Mouse (Mus musculus) intestine, postnatal 0 days (tissue): Measurements from ENCODE around the gene Omp. TPM values are rescaled to one million over a fixed set of nuclear protein-coding genes. Genes with fewer than 3 reads are reported as not detected.
A peak's percentile ranks its signal among the peaks of the same experiment; 100 is the strongest.

Source experiments
- ATAC-seq: fragments of 200-750 bp; cut with Nextera tagmentation; 2 replicates; pipeline ENCODE4 v1.8.0; 2017; ENCODE audit warnings: mild to moderate bottlenecking, moderate TSS enrichment, moderate library complexity
- H3K27ac ChIP-seq: fragments of 300-500 bp; sonication (generic); 2 replicates; pipeline ENCODE4 v1.5.1; 2014; ENCODE audit warnings: mild to moderate bottlenecking, low read depth, low read length, moderate library complexity
- H3K27me3 ChIP-seq: fragments of 300-500 bp; sonication (generic); replicated peaks from 2 replicates; pipeline ENCODE4 v1.6.1; 2014; ENCODE audit warnings: low read length, mixed read lengths; ENCODE audit not compliant: control insufficient read depth, insufficient read depth
- H3K36me3 ChIP-seq: fragments of 300-500 bp; sonication (generic); 2 replicates; pipeline ENCODE4 v1.6.1; 2014; ENCODE audit warnings: mild to moderate bottlenecking, moderate library complexity; ENCODE audit not compliant: control insufficient read depth, insufficient read depth
- H3K4me1 ChIP-seq: fragments of 300-500 bp; sonication (generic); replicated peaks from 2 replicates; pipeline ENCODE4 v1.6.1; 2014; ENCODE audit warnings: antibody characterized with exemption, low read length, mixed read lengths; ENCODE audit not compliant: control insufficient read depth, insufficient read depth
- H3K4me2 ChIP-seq: fragments of 300-500 bp; sonication (generic); replicated peaks from 2 replicates; pipeline ENCODE4 v1.6.1; 2014; ENCODE audit warnings: low read depth, mild to moderate bottlenecking, moderate library complexity
- H3K4me3 ChIP-seq: fragments of 300-500 bp; sonication (generic); 2 replicates; pipeline ENCODE4 v1.5.1; 2014; ENCODE audit warnings: low read depth, low read length
- H3K9ac ChIP-seq: fragments of 300-500 bp; sonication (generic); 2 replicates; pipeline ENCODE4 v1.6.1; 2014; ENCODE audit warnings: mild to moderate bottlenecking, low read depth, low read length
- H3K9me3 ChIP-seq: fragments of 300-500 bp; sonication (generic); 2 replicates; pipeline ENCODE4 v1.6.1; 2016; ENCODE audit warnings: mixed run types; ENCODE audit not compliant: control insufficient read depth
- CTCF ChIP-seq: sonication (generic); IDR thresholded peaks from 2 replicates; pipeline ENCODE4 v1.5.1; 2016; ENCODE audit warnings: low read depth, mild to moderate bottlenecking, control low read depth, antibody characterized with exemption, moderate library complexity
- WGBS: fragments of 180-500 bp; shearing (Covaris S2); extraction: QIAGEN DNeasy Blood & Tissue Kit; methylation state at CpG from one replicate; pipeline ENCODE4 v1.1.7; 2014; 5-methylcytosine and 5-hydroxymethylcytosine counted together
- polyA plus RNA-seq: library from polyadenylated mRNA; unstranded; fragments of >200 nt; fragmentation: Nextera tagmentation; extraction: Ambion mirVana; gene quantifications from 2 replicates; pipeline ENCODE4 v1.2.1, GENCODE M21; 2015

The Omp gene
- polyA plus RNA-seq, 1 experiment from 2014 or later = 0.10 TPM

- no peak for ATAC-seq
- Histone ChIP-seq H3K27ac (0 out of 2 replicates have a peak overlapping the region, but pooled peaks have one; percentile 21), H3K4me3 (no peak overlapping the region), H3K4me2 (no peak overlapping the region), H3K9ac (no peak overlapping the region), H3K9me3 (no peaks in the 10 kb centered on the region), H3K36me3 (no peaks in the 10 kb centered on the region; the same call in 1 of the 2 replicates), H3K4me1 (no peaks in the 10 kb centered on the region; the same call in 1 of the 2 replicates), H3K27me3 (no peaks in the 10 kb centered on the region)
- WGBS = 41% methylated on average over 6 of the region's 6 CpGs
- TF ChIP-seq CTCF = no peak
Measured at GRCm38 (mm10) chr7:98114656-98115055, 30.6 kb downstream of the Omp start.

DNA sequence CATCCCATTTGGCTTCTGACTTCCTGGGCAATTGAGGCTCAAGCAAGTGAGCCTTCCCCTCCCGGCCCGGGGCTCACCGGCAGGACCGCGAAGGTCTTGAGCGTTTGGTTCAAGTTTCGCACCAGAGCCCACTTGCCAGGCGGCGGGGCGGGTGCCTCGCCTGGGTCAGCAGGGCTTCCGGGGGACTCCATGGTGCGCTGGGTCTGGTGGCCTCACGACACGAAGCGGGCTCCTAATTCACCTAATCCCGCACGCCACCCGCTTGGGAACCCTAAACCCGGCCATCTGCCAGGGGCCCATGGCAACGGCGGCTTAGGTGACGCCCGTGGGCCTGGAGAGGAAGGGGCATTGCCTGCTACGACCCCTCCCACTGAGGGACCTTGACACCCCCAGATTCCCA lies 34.1 kb downstream of the Omp start:
- ATAC-seq = no peak
- no peak for TF ChIP-seq CTCF
- H3K27me3 ChIP-seq = no peaks in the 10 kb centered on the region

DNA sequence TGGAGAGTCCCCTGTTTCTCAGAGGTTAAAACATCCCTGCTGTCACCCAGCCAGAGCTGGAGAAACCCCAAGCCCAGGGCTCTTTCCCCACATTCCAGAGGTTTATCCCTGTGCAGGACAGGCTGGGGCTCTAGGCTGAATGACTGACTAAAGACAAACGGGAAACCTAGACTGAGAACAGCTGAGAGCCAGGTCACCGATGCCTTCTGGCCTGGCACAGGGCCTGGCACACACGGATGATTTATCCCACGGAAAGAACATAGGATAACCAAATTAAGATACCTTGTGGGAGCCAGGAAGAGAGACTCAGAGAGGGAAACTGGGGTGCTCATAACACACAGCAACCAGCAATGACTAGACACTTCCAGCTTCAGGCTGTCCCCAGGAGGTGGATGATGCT lies 35.5 kb downstream of the Omp start:
- WGBS = 79% methylated on average over 4 of the region's 4 CpGs
- TF ChIP-seq CTCF = no peak
- no peak for ATAC-seq
- Histone ChIP-seq H3K27me3 (no peaks in the 10 kb centered on the region), H3K9me3 (no peaks in the 10 kb centered on the region), H3K36me3 (no peaks in the 10 kb centered on the region), H3K4me3 (no peak overlapping the region), H3K27ac (no peak overlapping the region), H3K4me1 (peaks cover 11% of the 10 kb centered on the region; the same call in 1 of the 2 replicates), H3K9ac (no peak overlapping the region), H3K4me2 (no peak overlapping the region)

More for the DNA sequence above, 34.1 kb downstream of the Omp start:
- Histone ChIP-seq H3K27ac (no peak overlapping the region), H3K4me3 (peak overlapping the region; percentile 9; the same call in 1 of the 2 replicates), H3K4me2 (peak overlapping the region; percentile 48), H3K36me3 (no peaks in the 10 kb centered on the region; the same call in 1 of the 2 replicates), H3K9me3 (no peaks in the 10 kb centered on the region), H3K9ac (no peak overlapping the region), H3K4me1 (0 out of 2 replicates have a peak, but pooled peaks cover 3% of the 10 kb centered on the region)
- 35% methylated on average over 25 of the region's 25 CpGs for WGBS

DNA sequence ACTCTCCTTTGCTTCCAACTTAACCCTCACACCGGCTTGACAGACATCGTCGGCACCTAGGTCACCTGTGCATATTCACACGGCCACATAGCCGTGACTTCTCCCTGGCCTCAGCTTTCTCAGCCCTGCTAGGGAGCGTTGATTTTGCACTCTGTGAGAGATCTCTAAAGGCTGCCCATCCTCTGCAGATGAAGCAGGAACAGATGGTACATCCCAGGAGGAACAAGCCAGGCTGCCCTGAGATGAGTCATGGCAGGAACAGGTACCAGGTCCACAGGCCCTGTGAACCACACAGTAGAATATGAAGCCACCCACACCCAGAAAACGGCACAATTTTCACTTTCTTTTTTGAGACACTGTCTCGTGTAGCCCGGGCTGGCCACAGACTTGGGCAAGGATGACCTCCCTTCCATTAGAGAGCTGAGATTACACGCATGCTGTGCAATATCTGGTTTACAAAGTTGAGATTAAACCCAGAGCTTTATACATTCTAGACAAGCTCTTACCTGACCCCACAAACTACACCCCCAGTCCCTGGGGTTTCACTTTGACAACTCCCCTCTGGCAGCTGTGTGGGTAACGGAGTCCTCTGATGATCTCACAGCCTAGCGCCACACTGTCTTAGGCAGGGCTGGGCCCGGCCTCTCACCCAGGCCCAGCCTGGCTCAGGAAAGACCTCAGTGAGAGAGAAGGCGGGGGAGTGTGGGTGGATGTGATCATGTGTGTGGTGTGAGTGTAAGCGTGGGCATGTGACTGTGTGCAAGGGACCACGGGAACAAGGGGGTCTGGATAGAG lies 36.5 kb downstream of the Omp start:
- ATAC-seq = no peak

GRCm38 (mm10) chr7:98106272-98106671 lies 39.0 kb downstream of the Omp start:
- Histone ChIP-seq H3K9ac (no peak overlapping the region), H3K27ac (peak overlapping the region; percentile 90), H3K4me1 (peaks cover 11% of the 10 kb centered on the region; the same call in 1 of the 2 replicates), H3K4me2 (peak overlapping the region; percentile 56), H3K4me3 (no peak overlapping the region), H3K9me3 (no peaks in the 10 kb centered on the region), H3K36me3 (0 out of 2 replicates have a peak, but pooled peaks cover 5% of the 10 kb centered on the region), H3K27me3 (no peaks in the 10 kb centered on the region)
- WGBS = 44% methylated on average over 7 of the region's 7 CpGs
- peak; percentile 40 for ATAC-seq
- TF ChIP-seq CTCF = no peak

More for the DNA sequence above, 36.5 kb downstream of the Omp start:
- H3K9ac ChIP-seq = no peak overlapping the region
- H3K4me3 ChIP-seq = no peak overlapping the region
- H3K27me3 ChIP-seq = no peaks in the 10 kb centered on the region
- no peak overlapping the region for H3K4me2 ChIP-seq
- peaks cover 11% of the 10 kb centered on the region; the same call in 1 of the 2 replicates for H3K4me1 ChIP-seq
- no peaks in the 10 kb centered on the region for H3K9me3 ChIP-seq
- no peak overlapping the region; the same call in 1 of the 2 replicates for H3K27ac ChIP-seq
- WGBS = 76% methylated on average over 16 of the region's 16 CpGs
- no peaks in the 10 kb centered on the region for H3K36me3 ChIP-seq
- TF ChIP-seq CTCF = no peak
